Mouse (Mus musculus) layer of hippocampus, adult 11-12 months (tissue): ENCODE results near the gene Gm28539.
"Not testable (repeated sequence)": the region's sequence is repeated elsewhere in the genome, so short reads cannot be mapped to it uniquely, and the experiment has no call there.

Experiments used
- DNase-seq: peaks from one replicate; pipeline ENCODE4 v3.0.0; 2022; ENCODE audit warnings: low spot score

Gm28539 gene

GRCm38 (mm10) chr16:18955070-18955469, 118.7 kb downstream of the Gm28539 start:
- no peak for DNase-seq

DNA sequence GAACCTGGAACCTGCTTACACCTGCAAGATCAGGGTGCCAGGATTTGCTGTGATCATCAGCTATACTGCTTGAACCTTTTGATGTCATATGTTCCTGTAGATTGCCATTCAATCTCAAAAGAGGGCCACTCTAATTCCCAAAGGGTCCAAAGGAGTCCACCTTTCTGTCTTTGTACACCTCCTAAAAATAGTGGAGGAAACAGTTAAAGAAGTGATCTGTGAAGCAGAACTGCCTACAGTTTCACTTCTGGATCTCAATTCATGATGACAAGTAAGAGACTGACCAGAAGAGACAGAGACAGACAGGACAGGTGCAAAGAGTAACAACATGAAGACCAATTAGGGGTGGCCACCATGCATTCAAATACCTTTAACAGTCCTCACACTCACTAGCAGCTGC, 127.1 kb downstream of the Gm28539 start:
- no peak for DNase-seq

DNA sequence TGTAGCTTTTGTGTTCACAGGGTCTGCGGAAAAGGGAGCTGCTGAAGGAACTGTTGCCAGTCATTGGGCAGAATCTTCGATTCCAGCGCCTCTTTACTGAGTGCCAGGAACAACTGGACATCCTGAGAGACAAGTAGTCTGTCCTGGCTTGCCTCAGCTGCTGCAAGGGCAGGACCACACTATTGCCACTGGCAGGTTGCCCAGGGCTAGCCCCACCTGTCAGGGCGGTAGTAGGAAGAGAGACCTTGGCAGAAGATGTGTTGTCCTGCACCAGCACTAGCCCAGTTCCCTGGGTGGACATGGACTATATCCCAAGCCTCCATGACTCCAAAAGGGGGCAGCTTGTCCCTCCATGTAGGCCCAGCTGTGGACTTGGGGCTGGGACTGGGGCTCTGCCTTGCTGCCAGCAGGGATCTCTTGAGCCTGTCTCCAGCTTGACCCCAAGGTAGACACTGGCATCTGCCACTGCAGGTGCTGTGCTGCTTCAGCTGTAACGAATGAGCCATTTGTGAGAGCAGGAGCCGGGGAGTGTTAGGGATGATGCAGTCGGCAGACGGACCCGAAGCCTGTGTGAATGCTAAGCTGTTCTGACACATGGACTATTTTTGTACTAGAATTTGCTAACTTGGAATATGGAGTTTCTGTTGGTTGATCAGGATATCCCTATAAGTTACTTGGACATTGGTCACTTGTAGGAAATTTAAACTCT, 133.2 kb downstream of the Gm28539 start:
- DNase-seq = no peak

DNA sequence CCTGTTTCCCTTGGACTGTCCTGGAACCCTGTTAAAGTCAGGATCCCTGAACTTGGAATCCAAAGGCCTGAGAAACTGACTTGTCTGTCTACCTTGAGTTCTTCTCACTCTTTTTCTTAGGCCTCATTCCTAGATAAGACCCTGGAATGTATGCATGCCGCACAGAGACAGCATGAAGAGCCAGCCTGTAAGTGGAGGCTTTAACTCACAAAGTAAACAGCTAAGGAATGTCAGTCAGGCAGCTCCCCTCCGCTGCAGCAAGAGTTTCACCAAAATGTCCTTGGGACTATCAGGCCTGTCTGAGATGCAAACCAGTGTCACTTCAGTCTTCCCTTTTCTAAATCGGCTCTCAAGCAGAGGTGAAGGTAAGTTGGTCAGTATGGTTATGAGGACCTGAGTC, 134.5 kb downstream of the Gm28539 start:
- no peak for DNase-seq

DNA sequence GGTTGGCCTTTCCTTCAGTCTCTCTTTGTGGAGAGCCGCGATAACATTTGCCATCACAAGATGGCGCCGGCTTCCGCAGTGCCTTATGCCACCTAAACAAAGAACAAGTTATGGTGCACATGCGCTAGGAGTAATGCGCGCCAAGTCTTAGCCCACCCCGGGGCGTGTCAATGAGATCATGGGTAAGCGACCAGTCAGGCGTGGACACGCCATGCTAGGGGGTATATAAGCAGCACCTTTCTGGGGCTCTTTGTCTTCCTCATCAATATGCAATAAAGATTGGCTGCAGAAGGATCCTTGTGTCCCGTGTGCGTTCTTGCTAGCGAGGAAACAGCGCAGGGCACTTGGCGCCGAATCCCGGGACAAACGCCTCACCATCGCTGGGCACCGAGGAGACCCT, 139.3 kb downstream of the Gm28539 start:
- DNase-seq = not testable (repeated sequence)

DNA sequence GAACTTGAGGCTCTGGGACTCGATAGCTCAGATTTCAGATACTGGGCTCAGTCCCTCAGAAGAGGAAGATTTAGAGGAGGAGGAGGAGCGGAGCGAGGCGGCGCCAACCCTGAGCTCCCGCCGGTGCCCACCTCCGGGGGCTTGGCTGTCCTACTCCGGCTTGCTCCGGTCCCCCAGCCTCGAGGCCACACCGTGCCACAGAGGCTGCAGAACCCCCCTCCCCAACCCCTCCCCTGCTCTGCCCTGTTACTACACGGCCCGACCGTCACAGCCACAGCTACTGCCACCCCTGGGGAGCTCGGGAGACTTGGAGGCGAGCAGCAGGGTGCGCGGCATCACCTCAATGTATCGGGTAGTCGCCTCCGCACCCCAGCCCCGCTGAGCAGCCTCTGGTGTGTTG, 139.9 kb downstream of the Gm28539 start:
- DNase-seq = no peak

GRCm38 (mm10) chr16:18986381-18986780, 150.0 kb downstream of the Gm28539 start:
- no peak for DNase-seq

- DNase-seq = no peak
Observed at GRCm38 (mm10) chr16:18986860-18987259, 150.5 kb downstream of the Gm28539 start.

DNA sequence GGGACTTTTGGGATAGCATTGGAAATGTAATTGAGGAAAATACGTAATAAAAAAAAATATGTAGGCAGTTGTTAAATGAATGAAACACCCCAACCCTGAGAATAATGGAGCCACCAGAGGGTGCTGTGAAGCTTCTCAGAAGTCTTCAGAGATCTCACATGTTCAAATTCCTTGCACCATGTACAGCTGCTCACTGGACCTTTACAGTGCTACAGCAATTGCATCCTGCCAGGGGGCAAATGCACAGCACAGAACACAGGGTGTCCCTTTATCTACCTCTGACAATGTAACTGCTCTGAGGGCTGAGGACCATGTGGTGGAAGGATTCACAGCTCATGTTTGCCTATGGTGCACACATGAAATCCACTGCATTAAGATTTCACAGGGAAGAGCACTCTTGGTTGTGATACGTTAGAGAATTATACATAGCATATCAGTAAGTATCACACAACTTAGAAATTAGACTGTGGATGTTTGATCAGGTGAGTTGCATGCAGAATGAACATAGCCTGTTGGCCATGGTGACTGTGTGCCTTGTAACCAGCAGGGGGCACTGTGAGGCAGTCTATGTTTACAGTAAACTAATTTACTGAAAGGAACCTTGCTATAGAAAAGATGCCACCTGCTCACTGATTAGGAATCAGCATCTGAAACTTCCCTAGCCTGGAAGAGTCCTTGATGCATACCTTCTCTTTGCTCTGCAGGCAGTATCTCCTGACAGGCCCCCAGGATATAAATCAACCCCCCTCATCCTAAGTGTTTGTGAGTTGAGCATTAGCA, 166.4 kb downstream of the Gm28539 start:
- DNase-seq = not testable (repeated sequence)

DNA sequence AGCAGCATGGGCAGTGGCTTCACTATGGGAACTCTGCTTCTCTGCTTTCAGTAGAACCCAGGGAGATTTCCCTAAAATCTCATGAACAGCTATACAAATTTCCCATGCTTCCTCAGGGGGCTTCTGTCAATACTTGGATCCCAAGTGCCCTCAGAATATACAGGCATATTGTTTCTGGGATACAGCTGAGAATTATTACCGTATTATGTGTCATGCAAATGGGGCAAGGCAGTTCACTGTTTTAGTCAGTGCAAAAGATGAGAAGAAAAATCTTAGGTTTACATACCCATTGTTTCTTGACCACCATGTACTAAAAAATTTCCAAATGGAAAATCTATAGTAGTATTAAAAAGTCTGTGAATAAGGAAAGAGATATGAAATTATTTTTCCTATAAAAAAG, 167.4 kb downstream of the Gm28539 start:
- DNase-seq = no peak

DNA sequence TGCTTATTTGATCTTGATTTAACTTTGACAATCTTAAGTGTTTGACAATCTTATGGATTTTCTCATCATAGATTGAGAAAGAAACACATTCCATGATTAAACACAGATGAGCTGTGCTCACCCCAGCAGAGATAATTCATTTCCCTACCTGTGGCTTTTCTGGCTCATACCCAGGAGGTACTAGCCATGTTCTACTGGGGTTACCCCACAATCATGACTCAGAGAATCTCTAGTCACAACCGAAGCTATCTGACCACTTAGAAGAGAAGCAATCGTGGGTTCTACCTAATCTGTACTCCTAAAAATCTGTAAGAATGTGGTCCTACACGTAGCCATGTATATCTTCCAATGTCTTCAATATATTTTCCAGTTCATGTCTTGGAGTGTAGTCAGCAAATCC, 168.9 kb downstream of the Gm28539 start:
- DNase-seq = no peak
